ENCODE assay signal across 9 mouse cellular contexts in the genomic region with DNA sequence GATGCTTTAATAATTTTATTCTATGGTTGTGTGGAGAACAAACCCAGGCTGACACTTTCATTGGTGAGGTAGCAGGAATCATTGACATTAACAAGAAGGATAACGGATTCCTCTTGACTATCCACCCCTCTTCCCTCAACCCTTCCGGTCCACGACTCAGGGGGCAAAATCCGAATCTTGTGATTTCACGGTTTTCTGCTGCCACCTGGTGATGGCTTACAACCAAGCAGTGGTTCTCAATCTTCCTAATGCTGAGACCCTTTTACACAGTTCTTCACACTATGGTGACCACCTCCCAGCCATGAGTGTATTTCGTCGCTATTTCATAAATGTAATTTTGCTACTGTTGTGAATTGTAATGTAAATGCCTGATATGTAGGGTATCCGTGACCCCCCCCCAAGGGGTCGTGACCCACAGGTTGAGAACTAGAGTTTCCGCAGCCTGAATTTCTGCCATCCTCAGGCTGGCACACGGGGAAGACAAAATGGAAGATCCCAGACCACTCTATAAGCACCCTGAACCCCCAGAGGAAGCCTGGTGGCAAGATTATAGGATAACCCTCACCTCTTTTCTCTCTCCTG. TPM values are rescaled to one million over a fixed set of nuclear protein-coding genes. Genes with fewer than 3 reads are reported as not detected.
DNase-seq lines count a peak whose midpoint lies in the region; ATAC-seq and TF ChIP-seq lines count a peak whose summit lies in the region.
"Had no signal": no experiment of that assay in that cellular context is flagged by ENCODE, and none has a peak within 500 bp of the region (broad histone marks: within the 10 kb centered on the region; RNA-seq: fewer than 3 reads in every experiment).

No protein-coding gene starts in this region.

- no peaks in the 10 kb centered on the region for H3K27me3 ChIP-seq in intestine, postnatal 0 days (replicated peaks; ENCODE audit: control insufficient read depth, insufficient read depth, low read length)
- no peaks in the 10 kb centered on the region for H3K27me3 ChIP-seq in intestine, embryonic 16.5 days (replicated peaks; ENCODE audit: control insufficient read depth, insufficient read depth, low read length)
- H3K27me3 ChIP-seq in embryonic facial prominence, embryonic 10.5 days (replicated peaks; ENCODE audit: low read depth, poor library complexity, severe bottlenecking): no peaks in the 10 kb centered on the region
- no peaks in the 10 kb centered on the region for H3K27me3 ChIP-seq in intestine, embryonic 15.5 days (replicated peaks)
- H3K27me3 ChIP-seq in forebrain, embryonic 13.5 days: no peaks in the 10 kb centered on the region
- H3K27me3 ChIP-seq in forebrain, embryonic 15.5 days: no peaks in the 10 kb centered on the region

- DNase-seq in CD8-positive naive resting alpha-beta T cell, adult 2 months (ENCODE audit: low read depth in 2 of 2, low spot score in 2 of 2): peak; percentile 58 to 75
- DNase-seq in embryonic facial prominence, embryonic 10.5 days (ENCODE audit: low spot score): peak; percentile 35
- peak; percentile 74 for DNase-seq in naive thymus-derived CD4-positive, alpha-beta T cell, adult 2 months (ENCODE audit: low read depth)

- H3K9ac ChIP-seq in intestine, postnatal 0 days (ENCODE audit: low read depth, low read length): no peak overlapping the region
- no peak overlapping the region for H3K9ac ChIP-seq in intestine, embryonic 16.5 days (ENCODE audit: low read depth, low read length)
- H3K9ac ChIP-seq in intestine, embryonic 15.5 days: no peak overlapping the region
- H3K9ac ChIP-seq in forebrain, embryonic 13.5 days: no peak overlapping the region
- H3K9ac ChIP-seq in forebrain, embryonic 15.5 days (replicated peaks): no peak overlapping the region

- H3K4me3 ChIP-seq in intestine, postnatal 0 days (ENCODE audit: low read depth, low read length): no peak overlapping the region
- H3K4me3 ChIP-seq in intestine, embryonic 16.5 days (ENCODE audit: low read length): no peak overlapping the region
- no peak overlapping the region for H3K4me3 ChIP-seq in embryonic facial prominence, embryonic 10.5 days
- H3K4me3 ChIP-seq in intestine, embryonic 15.5 days (replicated peaks): no peak overlapping the region
- no peak overlapping the region for H3K4me3 ChIP-seq in forebrain, embryonic 13.5 days
- no peak overlapping the region for H3K4me3 ChIP-seq in forebrain, embryonic 15.5 days

- H3K36me3 ChIP-seq in intestine, postnatal 0 days (ENCODE audit: control insufficient read depth, insufficient read depth): no peaks in the 10 kb centered on the region
- H3K36me3 ChIP-seq in intestine, embryonic 16.5 days (ENCODE audit: control insufficient read depth, insufficient read depth, low read length): no peaks in the 10 kb centered on the region
- no peaks in the 10 kb centered on the region for H3K36me3 ChIP-seq in embryonic facial prominence, embryonic 10.5 days (replicated peaks)
- no peaks in the 10 kb centered on the region for H3K36me3 ChIP-seq in intestine, embryonic 15.5 days
- no peaks in the 10 kb centered on the region for H3K36me3 ChIP-seq in forebrain, embryonic 13.5 days (ENCODE audit: poor library complexity, severe bottlenecking)
- H3K36me3 ChIP-seq in forebrain, embryonic 15.5 days: no peaks in the 10 kb centered on the region

- no peak overlapping the region for H3K27ac ChIP-seq in intestine, postnatal 0 days (ENCODE audit: low read depth, low read length)
- no peak overlapping the region for H3K27ac ChIP-seq in intestine, embryonic 16.5 days (ENCODE audit: low read length)
- no peak overlapping the region for H3K27ac ChIP-seq in embryonic facial prominence, embryonic 10.5 days (replicated peaks)
- no peak overlapping the region for H3K27ac ChIP-seq in intestine, embryonic 15.5 days
- H3K27ac ChIP-seq in forebrain, embryonic 13.5 days: no peak overlapping the region
- no peak overlapping the region for H3K27ac ChIP-seq in forebrain, embryonic 15.5 days (replicated peaks)

- no peak overlapping the region for H3K4me2 ChIP-seq in intestine, postnatal 0 days (replicated peaks; ENCODE audit: low read depth)
- H3K4me2 ChIP-seq in intestine, embryonic 16.5 days (ENCODE audit: low read depth, low read length): no peak overlapping the region
- no peak overlapping the region for H3K4me2 ChIP-seq in intestine, embryonic 15.5 days (replicated peaks)
- no peak overlapping the region for H3K4me2 ChIP-seq in forebrain, embryonic 13.5 days
- H3K4me2 ChIP-seq in forebrain, embryonic 15.5 days (replicated peaks): no peak overlapping the region

- TF ChIP-seq CTCF in intestine, postnatal 0 days (IDR thresholded peaks at IDR 0.05; ENCODE audit: low read depth): peak; percentile 55

- 60% methylated on average over 11 of the region's 11 CpGs for WGBS in intestine, postnatal 0 days
- WGBS in intestine, embryonic 16.5 days: 56% methylated on average over 11 of the region's 11 CpGs
- 65% methylated on average over 11 of the region's 11 CpGs for WGBS in embryonic facial prominence, embryonic 10.5 days
- WGBS in intestine, embryonic 15.5 days: 58% methylated on average over 11 of the region's 11 CpGs
- WGBS in forebrain, embryonic 13.5 days: 65% methylated on average over 11 of the region's 11 CpGs
- WGBS in forebrain, embryonic 15.5 days: 66% methylated on average over 11 of the region's 11 CpGs

- H3K4me1 ChIP-seq in intestine, postnatal 0 days (replicated peaks; ENCODE audit: control insufficient read depth, insufficient read depth, low read length): no peaks in the 10 kb centered on the region
- no peaks in the 10 kb centered on the region for H3K4me1 ChIP-seq in intestine, embryonic 16.5 days (ENCODE audit: control insufficient read depth, insufficient read depth, low read length)
- H3K4me1 ChIP-seq in embryonic facial prominence, embryonic 10.5 days: no peaks in the 10 kb centered on the region
- H3K4me1 ChIP-seq in intestine, embryonic 15.5 days (replicated peaks): no peaks in the 10 kb centered on the region
- H3K4me1 ChIP-seq in forebrain, embryonic 13.5 days: no peaks in the 10 kb centered on the region
- no peaks in the 10 kb centered on the region for H3K4me1 ChIP-seq in forebrain, embryonic 15.5 days

- ATAC-seq in intestine, postnatal 0 days: no peak
- no peak for ATAC-seq in intestine, embryonic 16.5 days
- no peak for ATAC-seq in intestine, embryonic 15.5 days
- ATAC-seq in forebrain, embryonic 13.5 days: no peak
- no peak for ATAC-seq in forebrain, embryonic 15.5 days (replicated peaks)

- no peaks in the 10 kb centered on the region for H3K9me3 ChIP-seq in intestine, postnatal 0 days (ENCODE audit: control insufficient read depth)
- no peaks in the 10 kb centered on the region for H3K9me3 ChIP-seq in intestine, embryonic 16.5 days (ENCODE audit: control insufficient read depth, low read length)
- no peaks in the 10 kb centered on the region for H3K9me3 ChIP-seq in embryonic facial prominence, embryonic 10.5 days
- no peaks in the 10 kb centered on the region for H3K9me3 ChIP-seq in intestine, embryonic 15.5 days
- no peaks in the 10 kb centered on the region for H3K9me3 ChIP-seq in forebrain, embryonic 13.5 days (replicated peaks)
- H3K9me3 ChIP-seq in forebrain, embryonic 15.5 days: no peaks in the 10 kb centered on the region

RNA-seq across cellular contexts. Expression of a gene that starts 52.7 kb away (rescaled TPM):
- not detected in 2 replicates for polyA plus RNA-seq in intestine, postnatal 0 days (2015; fragmentation: Nextera tagmentation; extraction: Ambion mirVana)
- polyA plus RNA-seq in intestine, embryonic 16.5 days (2015; fragmentation: Nextera tagmentation; extraction: Ambion mirVana): not detected in 2 replicates
- not detected in 2 replicates for polyA plus RNA-seq in embryonic facial prominence, embryonic 10.5 days (2016; fragmentation: Nextera tagmentation; extraction: Ambion mirVana)
- not detected in 2 replicates for polyA plus RNA-seq in intestine, embryonic 15.5 days (2015; fragmentation: Nextera tagmentation; extraction: Ambion mirVana)
- not detected in 2 replicates for polyA plus RNA-seq in forebrain, embryonic 13.5 days (2015; fragmentation: Nextera tagmentation; extraction: Ambion mirVana)
- 0.17 and 0.18 TPM in 2 replicates for polyA plus RNA-seq in forebrain, embryonic 15.5 days (2015; fragmentation: Nextera tagmentation; extraction: Ambion mirVana)
- polyA plus RNA-seq: lung, embryonic 16.5 days had no signal
